Mouse (Mus musculus) CH12.LX (cell line): ENCODE results near the gene Fig4. TPM values are rescaled to one million over a fixed set of nuclear protein-coding genes. Genes with fewer than 3 reads are reported as not detected.

Source experiments
- DNase-seq: peaks from one replicate; pipeline ENCODE4 v3.0.0-alpha.2; 2013; ENCODE audit errors: extremely low read depth
- H3K27ac ChIP-seq: 2 replicates; pipeline ENCODE4 v1.5.1; 2012; ENCODE audit warnings: low read depth, mild to moderate bottlenecking, control low read depth, moderate library complexity; ENCODE audit not compliant: insufficient read depth
- H3K27me3 ChIP-seq: replicated peaks from 2 replicates; pipeline ENCODE3; 2012; ENCODE audit warnings: inconsistent platforms
- H3K36me3 ChIP-seq, 2 experiments: replicated peaks in 1 of 2; 2 replicates each; pipeline versions ENCODE3 to v1.6.1; 2012; ENCODE audit warnings: inconsistent platforms in 1 of 2, low read length in 1 of 2, mild to moderate bottlenecking in 1 of 2, mixed read lengths in 1 of 2, moderate library complexity in 1 of 2; ENCODE audit not compliant: control insufficient read depth in 1 of 2, insufficient read depth in 1 of 2
- H3K4me1 ChIP-seq, 2 experiments: 2 replicates each; pipeline ENCODE4 v1.6.1; 2012; ENCODE audit warnings: inconsistent platforms in 1 of 2, moderate library complexity in 1 of 2; ENCODE audit not compliant: insufficient read depth in 2 of 2, control insufficient read depth in 1 of 2
- H3K4me2 ChIP-seq: 2 replicates; pipeline ENCODE4 v1.6.1; 2012; ENCODE audit warnings: low read depth, mild to moderate bottlenecking, control low read depth; ENCODE audit not compliant: poor library complexity, insufficient read depth, severe bottlenecking
- H3K4me3 ChIP-seq, 3 experiments: fragments of 150-350 bp in 1 of 3; sonication (generic) in 1 of 3; replicated peaks in 1 of 3; 2 replicates each; pipeline versions ENCODE3 to v1.5.1; 2011 to 2012; ENCODE audit warnings: low read depth in 2 of 3, low read length in 2 of 3, mild to moderate bottlenecking in 2 of 3, moderate library complexity in 2 of 3, control low read depth in 1 of 3, improper control_type of control experiment in 1 of 3, inconsistent platforms in 1 of 3, mixed read lengths in 1 of 3; ENCODE audit not compliant: poor library complexity in 1 of 3
- H3K79me2 ChIP-seq: replicated peaks from 2 replicates; pipeline ENCODE4 v1.6.1; 2012; ENCODE audit warnings: mild to moderate bottlenecking, moderate library complexity; ENCODE audit not compliant: control insufficient read depth, poor library complexity, insufficient read depth, severe bottlenecking; ENCODE audit errors: extremely low read depth
- H3K9ac ChIP-seq: 2 replicates; pipeline ENCODE4 v1.6.1; 2012; ENCODE audit warnings: low read depth, mild to moderate bottlenecking, control low read depth, moderate library complexity; ENCODE audit not compliant: insufficient read depth
- H3K9me3 ChIP-seq: replicated peaks from 2 replicates; pipeline ENCODE3; 2012; ENCODE audit warnings: low read length, inconsistent platforms, mixed read lengths
- BHLHE40 ChIP-seq: IDR thresholded peaks from 2 replicates; pipeline ENCODE4 v1.6.1; 2011; ENCODE audit warnings: mild to moderate bottlenecking, low read depth, low read length, improper control_type of control experiment
- CHD1 ChIP-seq: IDR thresholded peaks from 2 replicates; pipeline ENCODE4 v1.6.1; 2012; ENCODE audit warnings: low read depth, low read length, improper control_type of control experiment, inconsistent platforms
- E2F4 ChIP-seq: IDR thresholded peaks from 2 replicates; pipeline ENCODE4 v1.6.1; 2011; ENCODE audit warnings: low read depth, low read length, improper control_type of control experiment; ENCODE audit not compliant: insufficient replicate concordance
- ELF1 ChIP-seq: IDR thresholded peaks from 2 replicates; pipeline ENCODE4 v1.6.1; 2014; ENCODE audit warnings: low read depth, mild to moderate bottlenecking, inconsistent platforms, low read length, improper control_type of control experiment
- ETS1 ChIP-seq: conservative IDR thresholded peaks from 2 replicates; pipeline ENCODE4 v1.6.1; 2012; ENCODE audit warnings: low read depth, mild to moderate bottlenecking, inconsistent platforms, low read length, improper control_type of control experiment, moderate library complexity
- GABPA ChIP-seq: IDR thresholded peaks from 2 replicates; pipeline ENCODE4 v1.6.1; 2012; ENCODE audit warnings: low read depth, low read length, improper control_type of control experiment, inconsistent platforms; ENCODE audit not compliant: insufficient replicate concordance
- HCFC1 ChIP-seq: IDR thresholded peaks from 2 replicates; pipeline ENCODE4 v1.6.1; 2012; ENCODE audit warnings: low read depth, mild to moderate bottlenecking, inconsistent platforms, low read length, improper control_type of control experiment
- IRF4 ChIP-seq: IDR thresholded peaks from 2 replicates; pipeline ENCODE4 v1.6.1; 2014; ENCODE audit warnings: low read depth, mild to moderate bottlenecking, inconsistent platforms, low read length, improper control_type of control experiment
- JUN ChIP-seq: IDR thresholded peaks from 2 replicates; pipeline ENCODE4 v1.6.1; 2011; ENCODE audit warnings: low read depth, mild to moderate bottlenecking, low read length, improper control_type of control experiment, moderate library complexity; ENCODE audit not compliant: insufficient read depth
- JUND ChIP-seq: conservative IDR thresholded peaks from 2 replicates; pipeline ENCODE4 v1.6.1; 2011; ENCODE audit warnings: low read depth, low read length, improper control_type of control experiment
- KAT2A ChIP-seq: IDR thresholded peaks from 2 replicates; pipeline ENCODE4 v1.6.1; 2012; ENCODE audit warnings: low read length, improper control_type of control experiment, inconsistent platforms; ENCODE audit not compliant: insufficient replicate concordance
- MAFK ChIP-seq: IDR thresholded peaks from 2 replicates; pipeline ENCODE4 v1.6.1; 2011; ENCODE audit warnings: low read length, improper control_type of control experiment; ENCODE audit not compliant: insufficient replicate concordance
- MAX ChIP-seq: IDR thresholded peaks from 2 replicates; pipeline ENCODE4 v1.6.1; 2011; ENCODE audit warnings: low read length, improper control_type of control experiment
- MXI1 ChIP-seq: IDR thresholded peaks from 2 replicates; pipeline ENCODE4 v1.6.1; 2011; ENCODE audit warnings: mild to moderate bottlenecking, low read depth, low read length, improper control_type of control experiment
- NRF1 ChIP-seq: IDR thresholded peaks from 2 replicates; pipeline ENCODE4 v1.6.1; 2014; ENCODE audit warnings: low read depth, mild to moderate bottlenecking, inconsistent platforms, low read length, improper control_type of control experiment, moderate library complexity
- PAX5 ChIP-seq: IDR thresholded peaks from 2 replicates; pipeline ENCODE4 v1.6.1; 2012; ENCODE audit warnings: low read length, inconsistent platforms, mixed read lengths
- POLR2A ChIP-seq: IDR thresholded peaks from 2 replicates; pipeline ENCODE4 v1.6.1; 2011; ENCODE audit warnings: low read depth, mild to moderate bottlenecking, improper control_type of control experiment, low read length
- SMC3 ChIP-seq: IDR thresholded peaks from 2 replicates; pipeline ENCODE4 v1.6.1; 2011; ENCODE audit warnings: low read depth, low read length, improper control_type of control experiment
- TBP ChIP-seq: conservative IDR thresholded peaks from 2 replicates; pipeline ENCODE4 v1.6.1; 2011; ENCODE audit warnings: low read depth, low read length, improper control_type of control experiment
- TCF12 ChIP-seq: IDR thresholded peaks from 2 replicates; pipeline ENCODE4 v1.6.1; 2014; ENCODE audit warnings: low read depth, mild to moderate bottlenecking, inconsistent platforms, low read length, improper control_type of control experiment
- UBTF ChIP-seq: IDR thresholded peaks from 2 replicates; pipeline ENCODE4 v1.6.1; 2012; ENCODE audit warnings: low read depth, mild to moderate bottlenecking, inconsistent platforms, low read length, improper control_type of control experiment, moderate library complexity
- USF1 ChIP-seq: IDR thresholded peaks from 2 replicates; pipeline ENCODE4 v1.6.1; 2014; ENCODE audit warnings: low read depth, mild to moderate bottlenecking, inconsistent platforms, low read length, improper control_type of control experiment
- ZC3H11A ChIP-seq: IDR thresholded peaks from 2 replicates; pipeline ENCODE4 v1.6.1; 2012; ENCODE audit warnings: low read depth, mild to moderate bottlenecking, inconsistent platforms, low read length, improper control_type of control experiment
- ZKSCAN1 ChIP-seq: IDR thresholded peaks from 2 replicates; pipeline ENCODE4 v1.6.1; 2012; ENCODE audit warnings: low read depth, inconsistent platforms, low read length, improper control_type of control experiment, borderline replicate concordance
- ZMIZ1 ChIP-seq: IDR thresholded peaks from 2 replicates; pipeline ENCODE4 v1.6.1; 2012; ENCODE audit warnings: low read depth, mild to moderate bottlenecking, inconsistent platforms, low read length, improper control_type of control experiment
- dilution Hi-C: fragments of 300-500 bp; cut with MboI; formaldehyde crosslinking; loops from 2 replicates; pipeline ENCODE4 v1.14.3; 2020; ENCODE audit warnings: low sequenced_read_pairs; ENCODE audit not compliant: extremely low pct_unique_long_range_greater_than_20kb, extremely low pct_ligation_motif_present
- in situ Hi-C: fragments of 300-500 bp; cut with MboI; formaldehyde crosslinking; loops from 3 replicates; pipeline ENCODE4 v1.14.3; 2019; ENCODE audit warnings: low sequenced_read_pairs, low pct_ligation_motif_present, low pct_unique_long_range_greater_than_20kb, mixed read lengths
- polyA plus RNA-seq: library from polyadenylated mRNA; unstranded; fragments of >175 nt; gene quantifications from 2 replicates; pipeline ENCODE4 v1.2.1, GENCODE M21; 2012; ENCODE audit warnings: low read depth; ENCODE audit not compliant: insufficient read length
- total RNA-seq, 2 experiments: library from RNA; depleted of rRNA; stranded (reverse); fragments of 300-350 nt in 1 of 2; fragments of >200 nt in 1 of 2; gene quantifications; 2 replicates each; pipeline ENCODE4 v1.2.3; 2012 to 2014

Gene Fig4
- total and polyA plus RNA-seq, 3 experiments, result 22.6 to 39.6 (median 35.4) TPM

DNA sequence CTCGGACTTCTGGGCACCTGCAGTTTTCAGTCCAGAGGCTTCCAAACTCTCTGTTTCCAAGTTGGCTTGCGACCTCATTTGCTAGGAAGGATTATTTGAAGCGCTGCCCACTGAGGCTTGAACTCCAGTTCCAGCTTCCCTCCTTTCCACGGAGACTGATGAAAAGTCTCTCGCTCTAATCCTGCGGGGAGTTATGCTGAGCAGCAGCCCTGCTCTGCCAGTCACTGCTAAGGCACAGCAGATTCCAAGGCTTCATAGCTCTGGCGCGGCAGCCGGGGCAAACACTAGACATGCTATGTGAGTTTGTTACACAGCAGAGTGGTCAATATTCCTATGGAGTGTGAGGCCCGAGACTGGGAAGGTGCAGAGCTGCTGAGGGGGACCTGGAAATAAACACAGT, 152.0 kb downstream of the Fig4 start:
- H3K36me3 ChIP-seq, result no peaks in the 10 kb centered on the region
- dilution Hi-C loops (no loop called here), in situ Hi-C loops (no loop called here)
- no peak overlapping the region for H3K9ac ChIP-seq
- TF ChIP-seq CHD1 (no peak), E2F4 (no peak), BHLHE40 (no peak), TCF12 (no peak), JUN (no peak), ZKSCAN1 (no peak), ETS1 (no peak), MAX (no peak), MXI1 (no peak), ELF1 (no peak), ZC3H11A (no peak), POLR2A (no peak), MAFK (no peak), UBTF (no peak)
- H3K27ac ChIP-seq, result no peak overlapping the region
- H3K4me3 ChIP-seq, result no peak overlapping the region
- H3K4me1 ChIP-seq, result peaks cover 0 to 4% of the 10 kb centered on the region in 2 experiments; a peak in 1 of 4 replicates
- no peaks in the 10 kb centered on the region for H3K27me3 ChIP-seq
- no peak overlapping the region for H3K4me2 ChIP-seq
- no peak for DNase-seq
- no peaks in the 10 kb centered on the region for H3K9me3 ChIP-seq
- no peaks in the 10 kb centered on the region for H3K79me2 ChIP-seq

DNA sequence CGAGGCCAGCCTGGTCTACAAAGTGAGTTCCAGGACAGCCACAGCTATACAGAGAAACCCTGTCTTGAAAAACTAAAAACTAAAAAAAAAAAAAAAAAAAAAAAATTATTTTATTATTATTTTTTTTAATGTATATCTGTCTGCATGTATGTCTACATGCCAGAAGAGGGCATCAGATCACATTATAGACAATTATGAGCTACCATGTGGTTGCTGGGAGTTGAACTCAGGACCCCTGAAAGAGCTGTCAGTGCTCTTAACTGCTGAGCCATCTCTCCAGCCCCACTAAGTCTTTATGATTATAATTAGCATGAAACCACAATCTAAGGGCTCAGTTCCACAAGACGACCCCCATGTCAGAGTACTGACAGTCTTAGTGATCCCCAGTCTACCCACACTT, 152.6 kb downstream of the Fig4 start:
- H3K9me3 ChIP-seq, result no peaks in the 10 kb centered on the region
- H3K79me2 ChIP-seq, result no peaks in the 10 kb centered on the region
- TF ChIP-seq USF1 (no peak), ZMIZ1 (no peak)
- in situ Hi-C loops, result no loop called here
- dilution Hi-C loops, result no loop called here
- no peaks in the 10 kb centered on the region for H3K27me3 ChIP-seq
- H3K4me1 ChIP-seq, result peaks cover 0 to 4% of the 10 kb centered on the region in 2 experiments; a peak in 1 of 4 replicates
- H3K9ac ChIP-seq, result no peak overlapping the region
- H3K4me3 ChIP-seq, result no peak overlapping the region
- no peak overlapping the region for H3K27ac ChIP-seq
- H3K4me2 ChIP-seq, result no peak overlapping the region
- no peak for DNase-seq
- H3K36me3 ChIP-seq, result no peaks in the 10 kb centered on the region

DNA sequence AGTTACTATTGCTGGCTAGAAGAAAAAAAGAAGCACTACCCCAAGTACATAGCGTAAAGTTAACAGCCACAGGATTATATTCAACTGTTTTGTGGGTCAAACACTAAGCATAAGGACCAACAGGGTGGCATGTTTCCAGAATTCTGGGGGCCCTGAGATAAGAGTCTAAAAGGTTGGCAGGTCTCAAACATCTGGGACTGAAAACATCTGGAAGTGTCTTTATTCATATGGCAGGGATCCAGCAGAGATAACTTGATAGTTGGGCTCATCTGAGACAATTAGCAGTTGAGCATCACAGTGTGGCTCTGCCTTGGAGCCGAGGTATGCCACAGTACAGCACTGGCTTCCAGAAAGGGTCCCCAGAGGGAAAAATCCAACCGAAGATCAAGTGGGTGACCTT, 153.8 kb downstream of the Fig4 start:
- in situ Hi-C loops, result no loop called here
- Histone ChIP-seq H3K4me1 (peaks cover 0 to 4% of the 10 kb centered on the region in 2 experiments; a peak in 1 of 4 replicates), H3K9me3 (no peaks in the 10 kb centered on the region), H3K27me3 (no peaks in the 10 kb centered on the region), H3K4me3 (no peak overlapping the region), H3K36me3 (no peaks in the 10 kb centered on the region), H3K9ac (no peak overlapping the region), H3K4me2 (no peak overlapping the region), H3K79me2 (no peaks in the 10 kb centered on the region), H3K27ac (no peak overlapping the region)
- dilution Hi-C loops, result no loop called here
- DNase-seq, result no peak
- TF ChIP-seq UBTF (no peak), NRF1 (no peak), PAX5 (no peak), ETS1 (no peak), GABPA (no peak), CHD1 (no peak), KAT2A (no peak), IRF4 (no peak), JUND (no peak), TBP (no peak), SMC3 (no peak), HCFC1 (no peak)
